Mouse (Mus musculus) C2C12 (cell line): Measurements from ENCODE around the gene Senp8. TPM values are rescaled to one million over a fixed set of nuclear protein-coding genes. Genes with fewer than 3 reads are reported as not detected.

ENCODE experiments used
- H3K27me3 ChIP-seq: one replicate; pipeline ENCODE4 v1.6.1; 2011; ENCODE audit not compliant: control insufficient read depth, insufficient read depth, insufficient read length
- H3K36me3 ChIP-seq: one replicate; pipeline ENCODE4 v1.6.1; 2011; ENCODE audit not compliant: control insufficient read depth, insufficient read depth
- H3K4me3 ChIP-seq: one replicate; pipeline ENCODE4 v1.5.1; 2011; ENCODE audit warnings: mild to moderate bottlenecking, control low read depth; ENCODE audit not compliant: poor library complexity, insufficient read depth, severe bottlenecking
- H3K79me2 ChIP-seq: one replicate; pipeline ENCODE4 v1.6.1; 2011; ENCODE audit not compliant: control insufficient read depth, insufficient read depth
- H3K79me3 ChIP-seq: one replicate; pipeline ENCODE4 v1.6.1; 2011; ENCODE audit warnings: low read depth, control low read depth
- H3ac ChIP-seq: one replicate; pipeline ENCODE3; 2011; ENCODE audit warnings: low read depth; ENCODE audit not compliant: control insufficient read depth, insufficient read length
- CEBPB ChIP-seq: IDR thresholded peaks from one replicate; pipeline ENCODE4 v1.6.1; 2011; ENCODE audit warnings: low read depth, mild to moderate bottlenecking, control low read depth, moderate library complexity
- CTCF ChIP-seq: IDR thresholded peaks from one replicate; pipeline ENCODE4 v1.5.1; 2011; ENCODE audit not compliant: control insufficient read depth, insufficient read depth, insufficient read length
- FOSL1 ChIP-seq: IDR thresholded peaks from one replicate; pipeline ENCODE4 v1.8.0; 2011; ENCODE audit warnings: mild to moderate bottlenecking, low read length; ENCODE audit not compliant: poor library complexity, insufficient read depth, severe bottlenecking
- MAX ChIP-seq: IDR thresholded peaks from one replicate; pipeline ENCODE4 v1.6.1; 2011; ENCODE audit warnings: mild to moderate bottlenecking, control low read depth
- MYOD1 ChIP-seq: IDR thresholded peaks from one replicate; pipeline ENCODE4 v1.6.1; 2011; ENCODE audit warnings: low read depth; ENCODE audit not compliant: control insufficient read depth, insufficient read length
- MYOG ChIP-seq: IDR thresholded peaks from one replicate; pipeline ENCODE4 v1.6.1; 2011; ENCODE audit not compliant: control insufficient read depth, insufficient read length; ENCODE audit errors: extremely low read depth
- USF1 ChIP-seq: IDR thresholded peaks from one replicate; pipeline ENCODE4 v1.6.1; 2011; ENCODE audit warnings: low read depth, mild to moderate bottlenecking, control low read depth, moderate library complexity
- polyA plus RNA-seq: library from polyadenylated mRNA; unstranded; fragments of >200 nt; fragmentation: generic; extraction: Trizol; gene quantifications from one replicate; pipeline ENCODE4 v1.2.1, GENCODE M21; 2012; ENCODE audit warnings: missing spikeins

Senp8 gene
- polyA plus RNA-seq, 1 experiment: 2.1 TPM

- H3K79me3 ChIP-seq: peaks cover 5% of the 10 kb centered on the region
- TF ChIP-seq CTCF (no peak), CEBPB (no peak), MYOD1 (no peak), MYOG (no peak), MAX (no peak), FOSL1 (no peak), USF1 (no peak)
- H3K79me2 ChIP-seq: peaks cover 30% of the 10 kb centered on the region
- no peaks in the 10 kb centered on the region for H3K27me3 ChIP-seq
- peak overlapping the region; percentile 18 for H3K4me3 ChIP-seq
- H3ac ChIP-seq: no peak overlapping the region
- no peaks in the 10 kb centered on the region for H3K36me3 ChIP-seq
Observed at GRCm38 (mm10) chr9:59694571-59695450, 55.7 kb downstream of the Senp8 start.

GRCm38 (mm10) chr9:59692145-59692544, 58.4 kb downstream of the Senp8 start:
- Histone ChIP-seq H3K36me3 (no peaks in the 10 kb centered on the region), H3K79me2 (peaks cover 30% of the 10 kb centered on the region), H3K79me3 (peaks cover 5% of the 10 kb centered on the region), H3K4me3 (peak overlapping the region; percentile 34), H3K27me3 (no peaks in the 10 kb centered on the region), H3ac (peak overlapping the region; percentile 0)
- TF ChIP-seq USF1 (peak; percentile 89), CTCF (no peak), FOSL1 (no peak), MYOG (no peak), MAX (peak; percentile 92)

DNA sequence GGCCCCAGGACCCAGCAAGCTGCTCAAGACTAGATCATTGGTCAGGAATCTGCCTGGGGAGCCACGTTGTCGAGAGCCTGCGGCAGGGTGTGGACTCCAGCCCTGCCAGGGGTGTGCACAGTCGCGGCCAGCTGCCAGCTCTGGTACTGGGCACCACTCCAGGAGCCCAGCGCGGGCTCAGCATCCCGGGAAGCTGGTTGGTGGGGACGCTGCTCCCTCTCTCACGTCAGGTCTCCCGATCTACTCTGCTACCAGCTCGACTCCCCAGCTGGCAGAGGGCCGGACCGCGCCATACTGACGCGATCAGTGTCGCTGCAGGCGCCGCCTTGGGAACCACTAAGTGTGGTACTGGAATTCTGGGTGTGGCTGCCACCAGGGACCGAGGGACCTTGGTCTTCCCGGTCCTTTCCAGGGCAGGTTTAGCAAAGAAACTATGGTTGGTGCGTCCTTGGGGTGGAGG, 58.8 kb downstream of the Senp8 start:
- H3K36me3 ChIP-seq: no peaks in the 10 kb centered on the region
- H3ac ChIP-seq: peak overlapping the region; percentile 0
- H3K79me3 ChIP-seq: peaks cover 5% of the 10 kb centered on the region
- no peaks in the 10 kb centered on the region for H3K27me3 ChIP-seq
- peaks cover 26% of the 10 kb centered on the region for H3K79me2 ChIP-seq
- TF ChIP-seq MYOD1: peak; percentile 46
- peak; percentile 91 for TF ChIP-seq MAX
- no peak for TF ChIP-seq MYOG
- no peak for TF ChIP-seq CEBPB
- H3K4me3 ChIP-seq: peak overlapping the region; percentile 23

- Histone ChIP-seq H3K79me2 (no peaks in the 10 kb centered on the region), H3K36me3 (no peaks in the 10 kb centered on the region), H3K27me3 (no peaks in the 10 kb centered on the region), H3K4me3 (no peak overlapping the region), H3ac (no peak overlapping the region), H3K79me3 (no peaks in the 10 kb centered on the region)
- TF ChIP-seq MYOD1: no peak
- TF ChIP-seq MYOG: no peak
- peak; percentile 69 for TF ChIP-seq MAX
- TF ChIP-seq FOSL1: no peak
- no peak for TF ChIP-seq USF1
Observed at GRCm38 (mm10) chr9:59687416-59688046, 63.0 kb downstream of the Senp8 start.

Other genes starting within 250 kb of the Senp8 start
- gene Hexa, start 211.2 kb downstream of the Senp8 start, polyA plus RNA-seq: 83.6 TPM
- gene Tmem202, start 210.9 kb downstream of the Senp8 start, polyA plus RNA-seq: 0.35 TPM
- gene Celf6, start 172.8 kb downstream of the Senp8 start, polyA plus RNA-seq: 0.13 TPM
- gene Parp6, start 133.4 kb downstream of the Senp8 start, polyA plus RNA-seq: 6.0 TPM
- 4,379 TPM for gene Pkm, start 94.3 kb downstream of the Senp8 start, polyA plus RNA-seq
- 1.8 TPM for gene Gramd2, start 70.6 kb downstream of the Senp8 start, polyA plus RNA-seq
- 2.5 TPM for gene Myo9a, start 186 bp upstream of the Senp8 start, polyA plus RNA-seq
- not detected for gene Nr2e3, start 209.9 kb upstream of the Senp8 start, polyA plus RNA-seq